Mouse (Mus musculus) CH12.LX (cell line): ENCODE results near the gene Dnase1l1. TPM values are rescaled to one million over a fixed set of nuclear protein-coding genes. Genes with fewer than 3 reads are reported as not detected.

Source experiments
- DNase-seq: peaks from one replicate; pipeline ENCODE4 v3.0.0-alpha.2; 2013; ENCODE audit errors: extremely low read depth
- H3K27ac ChIP-seq: 2 replicates; pipeline ENCODE4 v1.5.1; 2012; ENCODE audit warnings: low read depth, mild to moderate bottlenecking, control low read depth, moderate library complexity; ENCODE audit not compliant: insufficient read depth
- H3K27me3 ChIP-seq: replicated peaks from 2 replicates; pipeline ENCODE3; 2012; ENCODE audit warnings: inconsistent platforms
- H3K36me3 ChIP-seq, 2 experiments: replicated peaks in 1 of 2; 2 replicates each; pipeline versions ENCODE3 to v1.6.1; 2012; ENCODE audit warnings: inconsistent platforms in 1 of 2, low read length in 1 of 2, mild to moderate bottlenecking in 1 of 2, mixed read lengths in 1 of 2, moderate library complexity in 1 of 2; ENCODE audit not compliant: control insufficient read depth in 1 of 2, insufficient read depth in 1 of 2
- H3K4me1 ChIP-seq, 2 experiments: 2 replicates each; pipeline ENCODE4 v1.6.1; 2012; ENCODE audit warnings: inconsistent platforms in 1 of 2, moderate library complexity in 1 of 2; ENCODE audit not compliant: insufficient read depth in 2 of 2, control insufficient read depth in 1 of 2
- H3K4me2 ChIP-seq: 2 replicates; pipeline ENCODE4 v1.6.1; 2012; ENCODE audit warnings: low read depth, mild to moderate bottlenecking, control low read depth; ENCODE audit not compliant: poor library complexity, insufficient read depth, severe bottlenecking
- H3K4me3 ChIP-seq, 3 experiments: fragments of 150-350 bp in 1 of 3; sonication (generic) in 1 of 3; replicated peaks in 1 of 3; 2 replicates each; pipeline versions ENCODE3 to v1.5.1; 2011 to 2012; ENCODE audit warnings: low read depth in 2 of 3, low read length in 2 of 3, mild to moderate bottlenecking in 2 of 3, moderate library complexity in 2 of 3, control low read depth in 1 of 3, improper control_type of control experiment in 1 of 3, inconsistent platforms in 1 of 3, mixed read lengths in 1 of 3; ENCODE audit not compliant: poor library complexity in 1 of 3
- H3K79me2 ChIP-seq: replicated peaks from 2 replicates; pipeline ENCODE4 v1.6.1; 2012; ENCODE audit warnings: mild to moderate bottlenecking, moderate library complexity; ENCODE audit not compliant: control insufficient read depth, poor library complexity, insufficient read depth, severe bottlenecking; ENCODE audit errors: extremely low read depth
- H3K9ac ChIP-seq: 2 replicates; pipeline ENCODE4 v1.6.1; 2012; ENCODE audit warnings: low read depth, mild to moderate bottlenecking, control low read depth, moderate library complexity; ENCODE audit not compliant: insufficient read depth
- H3K9me3 ChIP-seq: replicated peaks from 2 replicates; pipeline ENCODE3; 2012; ENCODE audit warnings: low read length, inconsistent platforms, mixed read lengths
- BHLHE40 ChIP-seq: IDR thresholded peaks from 2 replicates; pipeline ENCODE4 v1.6.1; 2011; ENCODE audit warnings: mild to moderate bottlenecking, low read depth, low read length, improper control_type of control experiment
- CHD1 ChIP-seq: IDR thresholded peaks from 2 replicates; pipeline ENCODE4 v1.6.1; 2012; ENCODE audit warnings: low read depth, low read length, improper control_type of control experiment, inconsistent platforms
- CHD2 ChIP-seq: IDR thresholded peaks from 2 replicates; pipeline ENCODE4 v1.6.1; 2011; ENCODE audit warnings: low read length, improper control_type of control experiment
- E2F4 ChIP-seq: IDR thresholded peaks from 2 replicates; pipeline ENCODE4 v1.6.1; 2011; ENCODE audit warnings: low read depth, low read length, improper control_type of control experiment; ENCODE audit not compliant: insufficient replicate concordance
- GABPA ChIP-seq: IDR thresholded peaks from 2 replicates; pipeline ENCODE4 v1.6.1; 2012; ENCODE audit warnings: low read depth, low read length, improper control_type of control experiment, inconsistent platforms; ENCODE audit not compliant: insufficient replicate concordance
- HCFC1 ChIP-seq: IDR thresholded peaks from 2 replicates; pipeline ENCODE4 v1.6.1; 2012; ENCODE audit warnings: low read depth, mild to moderate bottlenecking, inconsistent platforms, low read length, improper control_type of control experiment
- IRF4 ChIP-seq: IDR thresholded peaks from 2 replicates; pipeline ENCODE4 v1.6.1; 2014; ENCODE audit warnings: low read depth, mild to moderate bottlenecking, inconsistent platforms, low read length, improper control_type of control experiment
- JUN ChIP-seq: IDR thresholded peaks from 2 replicates; pipeline ENCODE4 v1.6.1; 2011; ENCODE audit warnings: low read depth, mild to moderate bottlenecking, low read length, improper control_type of control experiment, moderate library complexity; ENCODE audit not compliant: insufficient read depth
- MAX ChIP-seq: IDR thresholded peaks from 2 replicates; pipeline ENCODE4 v1.6.1; 2011; ENCODE audit warnings: low read length, improper control_type of control experiment
- MEF2A ChIP-seq: IDR thresholded peaks from 2 replicates; pipeline ENCODE4 v1.6.1; 2014; ENCODE audit warnings: low read depth, mild to moderate bottlenecking, inconsistent platforms, low read length, improper control_type of control experiment, borderline replicate concordance
- MXI1 ChIP-seq: IDR thresholded peaks from 2 replicates; pipeline ENCODE4 v1.6.1; 2011; ENCODE audit warnings: mild to moderate bottlenecking, low read depth, low read length, improper control_type of control experiment
- MYC ChIP-seq: IDR thresholded peaks from 2 replicates; pipeline ENCODE4 v1.6.1; 2011; ENCODE audit warnings: low read depth, mild to moderate bottlenecking, improper control_type of control experiment, low read length
- NELFE ChIP-seq: IDR thresholded peaks from 2 replicates; pipeline ENCODE4 v1.6.1; 2011; ENCODE audit warnings: low read depth, low read length, improper control_type of control experiment
- POLR2A ChIP-seq: IDR thresholded peaks from 2 replicates; pipeline ENCODE4 v1.6.1; 2011; ENCODE audit warnings: low read depth, mild to moderate bottlenecking, improper control_type of control experiment, low read length
- POLR2AphosphoS2 ChIP-seq: IDR thresholded peaks from 2 replicates; pipeline ENCODE4 v1.6.1; 2011; ENCODE audit warnings: low read depth, low read length, improper control_type of control experiment
- SIN3A ChIP-seq: IDR thresholded peaks from 2 replicates; pipeline ENCODE4 v1.6.1; 2012; ENCODE audit warnings: low read length, improper control_type of control experiment, inconsistent platforms
- SMC3 ChIP-seq: IDR thresholded peaks from 2 replicates; pipeline ENCODE4 v1.6.1; 2011; ENCODE audit warnings: low read depth, low read length, improper control_type of control experiment
- TBP ChIP-seq: conservative IDR thresholded peaks from 2 replicates; pipeline ENCODE4 v1.6.1; 2011; ENCODE audit warnings: low read depth, low read length, improper control_type of control experiment
- TCF12 ChIP-seq: IDR thresholded peaks from 2 replicates; pipeline ENCODE4 v1.6.1; 2014; ENCODE audit warnings: low read depth, mild to moderate bottlenecking, inconsistent platforms, low read length, improper control_type of control experiment
- UBTF ChIP-seq: IDR thresholded peaks from 2 replicates; pipeline ENCODE4 v1.6.1; 2012; ENCODE audit warnings: low read depth, mild to moderate bottlenecking, inconsistent platforms, low read length, improper control_type of control experiment, moderate library complexity
- USF1 ChIP-seq: IDR thresholded peaks from 2 replicates; pipeline ENCODE4 v1.6.1; 2014; ENCODE audit warnings: low read depth, mild to moderate bottlenecking, inconsistent platforms, low read length, improper control_type of control experiment
- ZC3H11A ChIP-seq: IDR thresholded peaks from 2 replicates; pipeline ENCODE4 v1.6.1; 2012; ENCODE audit warnings: low read depth, mild to moderate bottlenecking, inconsistent platforms, low read length, improper control_type of control experiment
- ZKSCAN1 ChIP-seq: IDR thresholded peaks from 2 replicates; pipeline ENCODE4 v1.6.1; 2012; ENCODE audit warnings: low read depth, inconsistent platforms, low read length, improper control_type of control experiment, borderline replicate concordance
- ZMIZ1 ChIP-seq: IDR thresholded peaks from 2 replicates; pipeline ENCODE4 v1.6.1; 2012; ENCODE audit warnings: low read depth, mild to moderate bottlenecking, inconsistent platforms, low read length, improper control_type of control experiment
- dilution Hi-C: fragments of 300-500 bp; cut with MboI; formaldehyde crosslinking; loops from 2 replicates; pipeline ENCODE4 v1.14.3; 2020; ENCODE audit warnings: low sequenced_read_pairs; ENCODE audit not compliant: extremely low pct_unique_long_range_greater_than_20kb, extremely low pct_ligation_motif_present
- in situ Hi-C: fragments of 300-500 bp; cut with MboI; formaldehyde crosslinking; loops from 3 replicates; pipeline ENCODE4 v1.14.3; 2019; ENCODE audit warnings: low sequenced_read_pairs, low pct_ligation_motif_present, low pct_unique_long_range_greater_than_20kb, mixed read lengths
- polyA plus RNA-seq: library from polyadenylated mRNA; unstranded; fragments of >175 nt; gene quantifications from 2 replicates; pipeline ENCODE4 v1.2.1, GENCODE M21; 2012; ENCODE audit warnings: low read depth; ENCODE audit not compliant: insufficient read length
- total RNA-seq, 2 experiments: library from RNA; depleted of rRNA; stranded (reverse); fragments of 300-350 nt in 1 of 2; fragments of >200 nt in 1 of 2; gene quantifications; 2 replicates each; pipeline ENCODE4 v1.2.3; 2012 to 2014

Gene Dnase1l1
- total and polyA plus RNA-seq, 3 experiments = 4.3 to 5.1 (median 4.7) TPM

- H3K9me3 ChIP-seq = no peaks in the 10 kb centered on the region
- dilution Hi-C loops (no loop called here), in situ Hi-C loops (no loop called here)
- no peaks in the 10 kb centered on the region for H3K27me3 ChIP-seq
- peaks cover 0 to 20% of the 10 kb centered on the region in 2 experiments for H3K36me3 ChIP-seq
- peak overlapping the region; percentile 64 for H3K9ac ChIP-seq
- TF ChIP-seq E2F4 (no peak), ZMIZ1 (no peak), CHD2 (no peak), JUN (no peak), ZKSCAN1 (no peak), GABPA (no peak), MEF2A (no peak)
- no peak overlapping the region for H3K27ac ChIP-seq
- DNase-seq = no peak
- no peaks in the 10 kb centered on the region; the same call in 1 of the 2 replicates for H3K79me2 ChIP-seq
- H3K4me3 ChIP-seq = peak overlapping the region; percentile 37 to 53 (median 39)
- peaks cover 9 to 26% of the 10 kb centered on the region in 2 experiments; a peak in 2 of 4 replicates for H3K4me1 ChIP-seq
- peak overlapping the region; percentile 73 for H3K4me2 ChIP-seq
Observed at GRCm38 (mm10) chrX:74329215-74329671, 47.1 kb upstream of the Dnase1l1 start.

GRCm38 (mm10) chrX:74328725-74329161 lies 46.6 kb upstream of the Dnase1l1 start, which contains the start of gene Plxna3:
Plxna3 (plus strand) TSS chrX:74329066.
- Histone ChIP-seq H3K79me2 (no peaks in the 10 kb centered on the region; the same call in 1 of the 2 replicates), H3K9me3 (no peaks in the 10 kb centered on the region), H3K27ac (no peak within 1 kb of the TSS), H3K27me3 (no peaks in the 10 kb centered on the region), H3K4me1 (peaks cover 9 to 26% of the 10 kb centered on the region in 2 experiments; a peak in 2 of 4 replicates), H3K4me2 (peak within 1 kb of the TSS; percentile 73), H3K36me3 (peaks cover 0 to 15% of the 10 kb centered on the region in 2 experiments), H3K9ac (peak within 1 kb of the TSS; percentile 64), H3K4me3 (peak within 1 kb of the TSS; percentile 39 to 53 (median 41))
- peak; percentile 40 for DNase-seq
- TF ChIP-seq USF1 = no peak
- TF ChIP-seq POLR2AphosphoS2 = no peak
- TF ChIP-seq POLR2A = peak; percentile 74
- TF ChIP-seq NELFE = peak; percentile 50; the same call in 1 of the 2 replicates
- peak; percentile 70 for TF ChIP-seq MXI1
- 0 out of 2 replicates have a peak, but pooled peaks have one; percentile 26 for TF ChIP-seq MAX
- no peak for TF ChIP-seq ZMIZ1
- TF ChIP-seq SMC3 = no peak
- no peak for TF ChIP-seq ZC3H11A
- TF ChIP-seq HCFC1 = peak; percentile 39; the same call in 1 of the 2 replicates
- 0 out of 2 replicates have a peak, but pooled peaks have one; percentile 37 for TF ChIP-seq MYC
- 0 out of 2 replicates have a peak, but pooled peaks have one; percentile 6 for TF ChIP-seq BHLHE40
- 0 out of 2 replicates have a peak, but pooled peaks have one; percentile 14 for TF ChIP-seq IRF4
- TF ChIP-seq TCF12 = 0 out of 2 replicates have a peak, but pooled peaks have one; percentile 39
- TF ChIP-seq CHD1 = peak; percentile 92; the same call in 1 of the 2 replicates
- 0 out of 2 replicates have a peak, but pooled peaks have one; percentile 31 for TF ChIP-seq SIN3A
- no peak for TF ChIP-seq UBTF
- TF ChIP-seq TBP = peak; percentile 71
- dilution Hi-C loops (no loop called here), in situ Hi-C loops (no loop called here)
